Mouse (Mus musculus) erythroblast, embryonic 14.5 days (primary cell): Measurements from ENCODE around the gene Reep6.

ENCODE experiments used
- GATA1 ChIP-seq: IDR thresholded peaks from 2 replicates; pipeline ENCODE4 v1.6.1; 2012; ENCODE audit warnings: low read length, inconsistent platforms, mixed read lengths
- TAL1 ChIP-seq: IDR thresholded peaks from 3 replicates; pipeline ENCODE4 v1.6.1; 2012; ENCODE audit warnings: low read length, inconsistent platforms, mixed read lengths

- TF ChIP-seq TAL1 (no peak), GATA1 (no peak)
Measured at GRCm38 (mm10) chr10:80304862-80305261, 24.9 kb upstream of the Reep6 start.
